Mouse (Mus musculus) lung, embryonic 14.5 days (tissue): ENCODE measurements around the gene Pacs2. TPM values are rescaled to one million over a fixed set of nuclear protein-coding genes. Genes with fewer than 3 reads are reported as not detected.

Source experiments
- ATAC-seq: fragments of 200-750 bp; cut with Nextera tagmentation; 2 replicates; pipeline ENCODE4 v1.8.0; 2017; ENCODE audit warnings: mild to moderate bottlenecking, moderate TSS enrichment, moderate library complexity; ENCODE audit not compliant: insufficient read depth
- DNase-seq: peaks from one replicate; pipeline ENCODE4 v3.0.0-alpha.2; 2015
- H3K27ac ChIP-seq: fragments of 300-500 bp; sonication (generic); 2 replicates; pipeline ENCODE4 v1.5.1; 2014; ENCODE audit warnings: low read depth, mild to moderate bottlenecking, moderate library complexity
- H3K27me3 ChIP-seq: fragments of 300-500 bp; sonication (generic); 2 replicates; pipeline ENCODE4 v1.6.1; 2014; ENCODE audit warnings: low read length, control low read depth; ENCODE audit not compliant: insufficient read depth
- H3K36me3 ChIP-seq: fragments of 300-500 bp; sonication (generic); 2 replicates; pipeline ENCODE4 v1.6.1; 2014; ENCODE audit warnings: control low read depth; ENCODE audit not compliant: insufficient read depth
- H3K4me1 ChIP-seq: fragments of 300-500 bp; sonication (generic); 2 replicates; pipeline ENCODE4 v1.6.1; 2014; ENCODE audit warnings: antibody characterized with exemption, control low read depth; ENCODE audit not compliant: insufficient read depth
- H3K4me2 ChIP-seq: fragments of 300-500 bp; sonication (generic); 2 replicates; pipeline ENCODE4 v1.6.1; 2014; ENCODE audit warnings: mild to moderate bottlenecking
- H3K4me3 ChIP-seq: fragments of 300-500 bp; sonication (generic); 2 replicates; pipeline ENCODE4 v1.5.1; 2014; ENCODE audit warnings: low read depth, low read length
- H3K9ac ChIP-seq: fragments of 300-500 bp; sonication (generic); 2 replicates; pipeline ENCODE4 v1.6.1; 2014
- H3K9me3 ChIP-seq: fragments of 300-500 bp; sonication (generic); 2 replicates; pipeline ENCODE4 v1.6.1; 2016; ENCODE audit warnings: low read depth, low read length, control low read depth
- CTCF ChIP-seq: IDR thresholded peaks from 2 replicates; pipeline ENCODE4 v1.5.1; 2016; ENCODE audit warnings: antibody characterized with exemption, low read depth
- WGBS: fragments of 180-500 bp; shearing (Covaris S2); extraction: QIAGEN DNeasy Blood & Tissue Kit; methylation state at CpG from one replicate; pipeline ENCODE4 v1.1.7; 2014; 5-methylcytosine and 5-hydroxymethylcytosine counted together
- microRNA-seq: library from miRNA; unstranded; fragments of <30 nt; microRNA quantifications from one replicate; pipeline ENCODE4, GENCODE M21; 2016; ENCODE audit warnings: borderline number of aligned reads
- polyA plus RNA-seq: library from polyadenylated mRNA; unstranded; fragments of >200 nt; fragmentation: Nextera tagmentation; extraction: Ambion mirVana; gene quantifications from 2 replicates; pipeline ENCODE4 v1.2.1, GENCODE M21; 2014

Pacs2 gene
- polyA plus RNA-seq, 1 experiment from 2014 or later = 15.6 TPM

DNA sequence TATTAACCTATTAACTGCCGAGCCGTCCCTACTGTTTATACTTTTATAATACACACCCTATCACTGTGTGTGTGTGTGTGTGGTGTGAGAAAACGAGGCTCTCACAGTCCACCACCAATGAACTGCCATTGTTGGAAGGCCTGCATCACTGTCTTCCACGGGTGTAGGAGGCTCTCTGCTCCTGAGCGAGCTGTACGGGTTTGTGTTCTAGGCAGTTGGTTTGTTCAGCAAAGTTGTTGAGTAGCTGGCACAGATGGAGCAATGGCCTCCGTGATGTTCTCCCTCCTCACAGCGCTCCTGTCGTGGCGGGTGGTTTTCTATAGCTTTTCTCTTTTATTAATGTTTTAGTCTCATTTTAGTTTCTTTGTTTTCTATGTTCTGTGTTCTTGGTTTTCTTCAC lies 95.5 kb downstream of the Pacs2 start:
- 77% methylated on average over 10 of the region's 10 CpGs for WGBS

DNA sequence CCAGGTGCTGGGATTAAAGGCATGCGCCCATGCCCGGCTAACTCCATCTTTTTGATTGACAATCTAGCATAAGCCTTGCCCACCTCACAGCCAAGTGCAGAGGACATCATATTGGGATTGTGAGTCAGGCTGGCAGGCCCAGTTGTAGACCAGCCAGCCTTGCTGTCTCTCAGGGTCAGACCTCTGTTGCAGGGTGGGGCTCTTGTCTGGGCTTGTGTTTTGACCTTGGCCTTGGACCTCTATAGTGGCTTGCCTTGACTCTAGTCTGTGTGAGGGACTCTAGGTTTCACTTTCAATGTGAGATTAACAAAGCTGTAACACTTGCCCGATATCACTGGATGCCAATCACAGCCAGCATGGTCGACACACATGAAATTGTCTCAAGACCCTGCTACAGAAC lies 99.8 kb downstream of the Pacs2 start:
- Histone ChIP-seq H3K27ac (no peak overlapping the region), H3K4me3 (no peak overlapping the region), H3K36me3 (peaks cover 65% of the 10 kb centered on the region), H3K9me3 (no peaks in the 10 kb centered on the region), H3K9ac (no peak overlapping the region), H3K4me2 (no peak overlapping the region), H3K27me3 (no peaks in the 10 kb centered on the region), H3K4me1 (no peaks in the 10 kb centered on the region)
- DNase-seq = no peak
- ATAC-seq = no peak
- 85% methylated on average over 4 of the region's 4 CpGs for WGBS
- no peak for TF ChIP-seq CTCF

More for the DNA sequence above, 95.5 kb downstream of the Pacs2 start:
- Histone ChIP-seq H3K9me3 (no peaks in the 10 kb centered on the region), H3K27me3 (no peaks in the 10 kb centered on the region), H3K4me2 (no peak overlapping the region), H3K4me1 (no peaks in the 10 kb centered on the region), H3K4me3 (no peak overlapping the region), H3K9ac (no peak overlapping the region), H3K36me3 (peaks cover 35% of the 10 kb centered on the region), H3K27ac (no peak overlapping the region)
- DNase-seq (no peak), ATAC-seq (no peak)
- TF ChIP-seq CTCF = no peak

DNA sequence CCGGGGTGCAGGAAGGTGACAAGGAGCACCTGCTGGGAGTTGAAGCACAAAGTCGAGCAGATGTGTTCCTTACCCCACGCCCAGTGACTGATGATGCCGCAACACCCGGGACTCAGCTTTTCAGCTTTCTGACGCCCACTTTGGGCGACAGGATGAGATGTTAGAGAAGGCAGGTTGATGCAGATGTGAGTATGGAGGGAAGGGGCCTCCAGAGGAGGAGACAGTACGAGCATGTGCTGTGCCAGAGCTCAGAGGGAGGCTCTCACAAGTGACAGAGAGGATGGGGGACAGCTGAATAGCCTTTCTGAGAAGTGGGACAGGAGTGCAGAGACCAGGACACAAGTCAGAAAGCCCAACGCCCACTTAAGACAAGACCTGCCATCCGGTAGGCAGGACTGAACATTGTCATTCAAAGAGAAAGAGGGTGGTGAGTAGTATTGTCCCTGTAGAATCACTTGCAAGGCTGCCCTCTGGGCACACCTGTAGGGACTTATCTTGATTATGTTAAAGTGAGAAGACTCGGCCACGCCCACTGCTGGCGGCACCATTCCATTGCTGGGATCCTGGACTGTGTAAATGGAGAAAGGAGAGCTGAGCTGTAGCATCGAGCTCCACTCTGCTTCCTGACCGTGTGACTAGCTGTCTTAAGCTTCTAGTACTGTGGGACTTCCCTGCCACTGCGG lies 100.7 kb downstream of the Pacs2 start:
- Histone ChIP-seq H3K4me3 (no peak overlapping the region), H3K27me3 (no peaks in the 10 kb centered on the region), H3K27ac (no peak overlapping the region), H3K36me3 (peaks cover 70% of the 10 kb centered on the region), H3K9me3 (no peaks in the 10 kb centered on the region), H3K4me1 (no peaks in the 10 kb centered on the region), H3K9ac (no peak overlapping the region), H3K4me2 (no peak overlapping the region)
- WGBS = 76% methylated on average over 16 of the region's 16 CpGs
- no peak for TF ChIP-seq CTCF
- DNase-seq (no peak), ATAC-seq (no peak)

DNA sequence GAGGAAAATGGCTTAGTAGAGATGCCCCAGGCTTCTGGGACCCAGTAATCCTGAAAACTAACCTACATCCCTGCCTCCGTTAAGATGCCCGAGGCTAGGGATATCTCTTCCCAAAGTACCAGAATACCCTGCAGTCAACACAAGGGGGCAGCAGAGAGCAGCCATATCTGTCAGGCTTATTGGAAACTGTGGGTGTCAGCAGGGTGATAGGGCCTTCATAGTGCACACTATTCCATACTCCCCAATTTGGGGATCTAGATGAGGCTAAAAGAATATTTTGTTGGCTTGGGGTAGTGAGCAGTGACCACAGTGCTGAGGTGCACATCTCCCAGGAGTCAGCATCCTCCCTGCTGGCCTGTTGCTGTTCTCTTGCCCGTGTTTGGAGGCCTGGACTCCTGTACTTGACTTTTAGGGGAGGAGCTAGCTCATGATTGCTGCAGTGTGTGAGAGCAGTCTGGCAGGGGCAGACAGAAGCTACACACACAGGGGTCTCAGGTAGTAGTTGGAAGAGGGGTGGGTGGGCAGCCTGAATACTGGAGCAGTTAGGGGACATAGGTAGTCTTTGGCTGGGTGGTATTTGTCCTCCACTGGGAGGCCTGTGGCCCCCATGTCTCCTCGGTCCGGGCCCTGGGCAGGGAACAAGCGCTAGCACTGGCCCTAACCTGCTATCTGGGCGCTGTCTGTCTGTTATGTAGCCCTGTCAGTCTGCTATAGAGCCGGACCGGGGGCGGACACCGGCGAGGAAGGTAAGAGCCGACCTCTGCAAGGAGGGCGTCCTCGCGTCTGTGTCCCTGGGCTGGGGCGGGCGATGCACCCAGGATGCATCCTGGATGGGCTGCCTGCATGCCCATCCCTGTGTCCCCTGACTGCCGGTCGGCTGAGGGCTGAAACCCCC lies 105.5 kb downstream of the Pacs2 start:
- peak; percentile 97 for TF ChIP-seq CTCF
- Histone ChIP-seq H3K9ac (no peak overlapping the region), H3K27ac (no peak overlapping the region), H3K36me3 (peaks cover 89% of the 10 kb centered on the region), H3K4me1 (no peaks in the 10 kb centered on the region), H3K4me3 (no peak overlapping the region), H3K27me3 (no peaks in the 10 kb centered on the region), H3K4me2 (no peak overlapping the region), H3K9me3 (no peaks in the 10 kb centered on the region)
- WGBS = 85% methylated on average over 20 of the region's 20 CpGs
- DNase-seq (peak; percentile 92), ATAC-seq (peak; percentile 81)

Small RNAs within 50 kb of the gene (microRNA-seq; reads per million reads assigned to microRNA genes)
- not detected for gene Gm44471

Other genes with a start within 250 kb of the Pacs2 start
- gene Ahnak2, start 211.9 kb upstream of the Pacs2 start, polyA plus RNA-seq = 0.61 and 0.64 TPM in 2 replicates
- gene Clba1, start 205.6 kb upstream of the Pacs2 start, polyA plus RNA-seq = 4.3 and 5.1 TPM in 2 replicates
- gene Cdca4, start 185.1 kb upstream of the Pacs2 start, polyA plus RNA-seq = 140 and 153 TPM in 2 replicates
- 0.12 TPM in 1 of 2 replicates, not detected in the other for gene Gpr132, start 146.3 kb upstream of the Pacs2 start, polyA plus RNA-seq
- 6.3 and 8.0 TPM in 2 replicates for gene Jag2, start 84.7 kb upstream of the Pacs2 start, polyA plus RNA-seq
- gene Nudt14, start 72.4 kb upstream of the Pacs2 start, polyA plus RNA-seq = 107 and 116 TPM in 2 replicates
- 26.4 and 26.7 TPM in 2 replicates for gene Btbd6, start 38.0 kb upstream of the Pacs2 start, polyA plus RNA-seq
- 61.7 and 65.9 TPM in 2 replicates for gene Brf1, start 13.8 kb upstream of the Pacs2 start, polyA plus RNA-seq
- gene Tex22, start 60.0 kb downstream of the Pacs2 start, polyA plus RNA-seq = not detected in 2 replicates
- 22.8 and 24.1 TPM in 2 replicates for gene Mta1, start 83.8 kb downstream of the Pacs2 start, polyA plus RNA-seq
- gene Crip2, start 125.7 kb downstream of the Pacs2 start, polyA plus RNA-seq = 266 and 273 TPM in 2 replicates
- 237 and 267 TPM in 2 replicates for gene Crip1, start 131.8 kb downstream of the Pacs2 start, polyA plus RNA-seq
- gene Tedc1, start 141.9 kb downstream of the Pacs2 start, polyA plus RNA-seq = 35.1 and 35.4 TPM in 2 replicates
- gene Tmem121, start 171.4 kb downstream of the Pacs2 start, polyA plus RNA-seq = 4.3 and 6.1 TPM in 2 replicates